Mouse (Mus musculus) liver, embryonic 16.5 days (tissue): ENCODE measurements around the gene Akr1c20. TPM values are rescaled to one million over a fixed set of nuclear protein-coding genes. Genes with fewer than 3 reads are reported as not detected.

ENCODE experiments used
- ATAC-seq: fragments of 200-750 bp; cut with Nextera tagmentation; 2 replicates; pipeline ENCODE4 v1.8.0; 2017; ENCODE audit warnings: low read depth, mild to moderate bottlenecking, moderate number of reproducible peaks, moderate library complexity
- H3K27ac ChIP-seq: fragments of 300-500 bp; sonication (generic); 2 replicates; pipeline ENCODE4 v1.5.1; 2014; ENCODE audit warnings: mild to moderate bottlenecking, low read length
- H3K27me3 ChIP-seq: fragments of 300-500 bp; sonication (generic); 2 replicates; pipeline ENCODE4 v1.6.1; 2014; ENCODE audit warnings: low read depth, low read length, mixed read lengths; ENCODE audit not compliant: control insufficient read depth, insufficient read depth
- H3K36me3 ChIP-seq: fragments of 300-500 bp; sonication (generic); 2 replicates; pipeline ENCODE4 v1.6.1; 2014; ENCODE audit warnings: mild to moderate bottlenecking; ENCODE audit not compliant: control insufficient read depth, insufficient read depth
- H3K4me1 ChIP-seq: fragments of 300-500 bp; sonication (generic); 2 replicates; pipeline ENCODE4 v1.6.1; 2014; ENCODE audit warnings: low read depth, low read length, mixed read lengths; ENCODE audit not compliant: control insufficient read depth
- H3K4me2 ChIP-seq: fragments of 300-500 bp; sonication (generic); 2 replicates; pipeline ENCODE4 v1.6.1; 2014; ENCODE audit warnings: low read depth, low read length, mixed read lengths
- H3K4me3 ChIP-seq: fragments of 300-500 bp; sonication (generic); 2 replicates; pipeline ENCODE4 v1.5.1; 2014; ENCODE audit warnings: low read depth, mild to moderate bottlenecking, low read length
- H3K9ac ChIP-seq: fragments of 300-500 bp; sonication (generic); 2 replicates; pipeline ENCODE4 v1.6.1; 2014; ENCODE audit warnings: low read depth, low read length
- H3K9me3 ChIP-seq: fragments of 300-500 bp; sonication (generic); replicated peaks from 2 replicates; pipeline ENCODE4 v1.6.1; 2016; ENCODE audit warnings: low read length; ENCODE audit not compliant: control insufficient read depth
- WGBS: fragments of 180-500 bp; shearing (Covaris S2); extraction: QIAGEN DNeasy Blood & Tissue Kit; methylation state at CpG from one replicate; pipeline ENCODE4 v1.1.7; 2014; ENCODE audit not compliant: insufficient replicate concordance; 5-methylcytosine and 5-hydroxymethylcytosine counted together
- polyA plus RNA-seq: library from polyadenylated mRNA; unstranded; fragments of >200 nt; fragmentation: Nextera tagmentation; extraction: Ambion mirVana; gene quantifications from 2 replicates; pipeline ENCODE4 v1.2.1, GENCODE M21; 2015

Akr1c20 gene
- 1.1 and 1.4 TPM in 2 replicates for polyA plus RNA-seq

DNA sequence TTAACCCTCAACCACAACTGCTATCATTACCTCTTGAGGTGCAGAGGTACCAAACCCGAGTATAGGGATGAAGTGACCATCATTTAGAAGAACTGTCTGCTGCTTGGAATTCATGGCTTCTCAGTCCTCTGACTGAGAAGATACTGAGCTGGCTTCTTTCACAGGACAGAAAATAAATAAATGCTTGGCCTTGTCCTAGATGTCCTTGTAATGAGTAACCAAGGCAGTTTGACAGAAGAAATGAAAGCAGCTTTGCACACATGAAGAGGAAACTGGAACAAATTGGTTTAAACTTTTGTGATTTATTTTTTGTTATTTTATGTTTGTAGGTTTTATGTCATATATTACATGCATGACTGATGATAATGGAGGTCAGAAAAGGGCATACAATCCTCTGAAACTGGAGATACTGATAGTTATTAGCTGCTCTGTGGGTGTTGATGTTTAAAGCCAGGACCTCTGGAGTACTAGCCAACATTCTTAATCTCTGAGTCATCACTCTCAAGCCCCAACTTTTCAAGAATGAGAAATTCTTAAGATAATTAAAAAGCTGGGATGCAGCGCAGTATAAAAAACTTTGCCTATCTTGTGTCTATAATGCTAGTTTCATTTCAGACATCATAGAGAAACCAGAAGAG, at the start of gene Akr1c20:
Gene Akr1c20 (minus strand): TSS at position 145 of the 638 bp plus-strand sequence.
- no peak for ATAC-seq
- no peaks in the 10 kb centered on the region; the same call in 1 of the 2 replicates for H3K9me3 ChIP-seq
- no peaks in the 10 kb centered on the region for H3K36me3 ChIP-seq
- no peak within 1 kb of the TSS for H3K4me2 ChIP-seq
- WGBS, result 57% methylated on average over 2 of the region's 2 CpGs
- no peak within 1 kb of the TSS for H3K4me3 ChIP-seq
- H3K4me1 ChIP-seq, result no peaks in the 10 kb centered on the region
- H3K9ac ChIP-seq, result no peak within 1 kb of the TSS
- no peak within 1 kb of the TSS for H3K27ac ChIP-seq
- H3K27me3 ChIP-seq, result no peaks in the 10 kb centered on the region

DNA sequence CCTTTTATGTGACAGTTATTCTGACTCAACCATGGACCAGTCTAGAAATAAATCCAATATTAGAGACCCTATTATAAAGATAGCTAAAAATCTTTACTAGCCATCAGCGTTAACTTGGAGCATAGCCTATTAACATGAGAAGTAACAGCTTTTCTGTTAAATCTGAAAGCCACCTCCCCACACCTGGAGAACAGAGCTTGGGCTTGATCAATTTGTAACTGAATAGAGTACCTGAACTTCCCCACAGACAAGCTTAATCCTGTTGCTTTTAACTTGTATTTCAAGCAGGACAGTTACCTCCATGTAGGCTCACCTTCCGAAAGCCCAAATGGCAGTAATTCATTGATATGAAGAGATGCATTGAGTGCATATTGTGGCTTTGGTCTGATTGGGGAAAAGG, 42.9 kb upstream of the Akr1c20 start:
- no peaks in the 10 kb centered on the region for H3K36me3 ChIP-seq
- no peak overlapping the region for H3K9ac ChIP-seq
- H3K27me3 ChIP-seq, result no peaks in the 10 kb centered on the region
- no peak overlapping the region for H3K4me3 ChIP-seq
- no peak for ATAC-seq
- H3K4me2 ChIP-seq, result no peak overlapping the region
- H3K9me3 ChIP-seq, result no peaks in the 10 kb centered on the region
- WGBS, result 59% methylated on average over 2 of the region's 2 CpGs
- no peaks in the 10 kb centered on the region for H3K4me1 ChIP-seq
- no peak overlapping the region for H3K27ac ChIP-seq

DNA sequence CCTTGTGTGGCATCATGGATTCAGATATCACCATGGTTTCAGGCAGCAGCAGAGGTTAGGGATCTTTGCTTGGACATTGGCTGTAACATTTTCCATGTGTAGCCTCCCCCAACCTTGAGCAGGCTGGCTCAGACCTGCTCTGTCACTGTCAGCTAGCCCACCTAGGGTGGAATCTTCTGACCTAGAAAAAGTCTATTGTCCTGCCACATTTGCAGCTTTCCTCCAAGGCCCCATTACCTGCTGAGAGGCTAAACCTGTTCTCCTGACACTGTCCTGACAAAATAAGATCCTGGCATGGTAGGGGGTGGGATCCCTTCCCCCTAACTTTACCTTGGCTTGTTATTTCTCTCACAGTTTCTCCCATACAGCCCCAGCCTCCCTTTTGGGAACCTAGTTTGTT, 37.4 kb upstream of the Akr1c20 start:
- ATAC-seq, result no peak

DNA sequence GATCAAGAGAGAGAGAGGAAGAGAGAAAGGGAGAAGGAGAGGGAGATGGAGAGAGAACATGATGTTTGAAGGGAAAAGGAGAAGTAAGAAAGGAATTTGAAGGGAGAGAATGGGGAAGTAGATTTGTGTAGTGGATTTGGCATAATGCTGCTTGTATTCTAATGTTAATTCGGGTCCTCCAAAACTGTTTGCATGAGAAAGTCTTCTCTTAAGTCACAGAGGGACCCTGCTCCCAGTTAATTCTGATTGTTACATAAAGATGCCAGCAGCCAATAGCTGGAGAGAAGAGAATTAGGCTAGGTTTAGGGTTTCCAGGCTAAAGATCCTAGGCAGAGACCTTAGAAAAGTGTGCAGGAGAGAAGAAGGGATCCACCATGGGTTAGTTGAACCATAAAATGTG, 36.0 kb upstream of the Akr1c20 start:
- Histone ChIP-seq H3K4me1 (no peaks in the 10 kb centered on the region), H3K27ac (no peak overlapping the region), H3K4me3 (no peak overlapping the region), H3K36me3 (no peaks in the 10 kb centered on the region), H3K9ac (no peak overlapping the region), H3K9me3 (no peaks in the 10 kb centered on the region), H3K27me3 (no peaks in the 10 kb centered on the region), H3K4me2 (no peak overlapping the region)
- ATAC-seq, result no peak
- WGBS, result 43% methylated on average over 1 of the region's 1 CpGs

More for the DNA sequence above, 37.4 kb upstream of the Akr1c20 start:
- H3K36me3 ChIP-seq, result no peaks in the 10 kb centered on the region
- H3K27me3 ChIP-seq, result no peaks in the 10 kb centered on the region
- no peak overlapping the region for H3K4me3 ChIP-seq
- no peak overlapping the region for H3K27ac ChIP-seq
- H3K9ac ChIP-seq, result no peak overlapping the region
- no peak overlapping the region for H3K4me2 ChIP-seq
- H3K9me3 ChIP-seq, result no peaks in the 10 kb centered on the region
- no peaks in the 10 kb centered on the region for H3K4me1 ChIP-seq

DNA sequence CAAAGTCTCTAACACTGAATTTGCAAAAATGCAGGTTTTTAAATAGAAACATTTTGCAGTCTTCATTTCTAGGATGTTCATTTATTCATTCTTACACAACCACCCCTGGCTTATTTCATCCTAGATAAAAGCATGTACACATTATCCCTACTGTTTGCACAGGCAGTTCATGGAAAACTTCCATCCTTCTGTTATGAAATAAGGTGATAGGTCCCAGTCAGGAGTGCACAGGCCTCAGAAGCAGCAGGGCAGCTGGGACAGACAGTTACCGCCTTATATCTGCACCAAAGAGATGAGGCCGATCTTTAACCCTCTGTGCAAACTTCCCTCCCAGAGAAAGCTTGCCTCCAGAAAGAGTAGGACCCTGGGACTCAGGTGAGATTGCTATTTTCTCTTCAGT, 8.3 kb downstream of the Akr1c20 start:
- Histone ChIP-seq H3K9ac (no peak overlapping the region), H3K4me2 (no peak overlapping the region), H3K4me1 (no peaks in the 10 kb centered on the region), H3K27ac (no peak overlapping the region), H3K4me3 (no peak overlapping the region), H3K27me3 (no peaks in the 10 kb centered on the region), H3K36me3 (no peaks in the 10 kb centered on the region), H3K9me3 (no peaks in the 10 kb centered on the region)
- 55% methylated on average over 2 of the region's 2 CpGs for whole genome bisulfite sequencing
- peak; percentile 64 for ATAC-seq

DNA sequence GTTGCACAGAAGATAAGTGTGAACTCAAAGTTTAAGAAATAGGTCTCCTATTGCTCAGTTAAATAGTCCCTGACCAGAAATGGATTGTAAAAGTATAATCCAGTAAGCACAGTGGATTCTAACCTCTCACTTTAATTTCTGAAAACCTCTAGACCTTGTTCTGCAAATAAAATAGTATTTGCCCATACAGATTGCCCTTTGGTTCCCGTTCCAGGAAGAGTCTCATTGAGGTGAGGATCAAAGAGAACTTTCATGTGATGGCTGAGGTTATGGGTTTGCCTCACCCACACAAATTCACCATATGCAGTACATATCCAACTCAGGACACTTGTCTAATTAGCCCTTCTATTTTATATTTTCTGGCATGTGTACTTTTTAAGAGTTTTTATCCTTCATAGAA, 55.2 kb downstream of the Akr1c20 start:
- Histone ChIP-seq H3K9me3 (no peaks in the 10 kb centered on the region), H3K27me3 (no peaks in the 10 kb centered on the region), H3K9ac (no peak overlapping the region), H3K4me3 (no peak overlapping the region), H3K36me3 (no peaks in the 10 kb centered on the region), H3K4me2 (no peak overlapping the region), H3K27ac (no peak overlapping the region), H3K4me1 (no peaks in the 10 kb centered on the region)
- ATAC-seq, result peak; percentile 45; the same call in 1 of the 2 replicates
- 34% methylated on average over 1 of the region's 1 CpGs for WGBS

DNA sequence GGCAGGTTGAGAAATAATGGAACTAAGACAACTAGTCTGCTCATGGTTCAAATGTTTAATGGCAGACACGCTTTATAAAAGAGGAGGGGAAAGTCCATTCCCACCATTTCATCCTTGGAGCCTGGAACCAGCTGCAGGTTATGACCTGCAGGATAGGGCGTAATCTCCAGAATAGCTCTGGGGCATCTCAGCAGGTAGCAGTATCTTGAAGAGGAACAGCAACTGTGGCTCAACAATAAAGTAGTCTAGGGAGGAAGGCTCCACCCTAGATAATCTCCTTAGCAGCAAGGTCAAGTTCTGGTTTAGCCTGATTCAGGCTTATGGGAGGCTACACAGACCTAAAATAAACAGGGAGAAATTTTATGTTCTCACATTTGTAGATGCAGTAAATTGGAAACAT, 57.5 kb downstream of the Akr1c20 start:
- ATAC-seq, result no peak
- Histone ChIP-seq H3K27ac (no peak overlapping the region), H3K36me3 (no peaks in the 10 kb centered on the region), H3K9ac (no peak overlapping the region), H3K27me3 (no peaks in the 10 kb centered on the region), H3K4me2 (no peak overlapping the region), H3K9me3 (no peaks in the 10 kb centered on the region), H3K4me1 (no peaks in the 10 kb centered on the region), H3K4me3 (no peak overlapping the region)
- WGBS, result 64% methylated on average over 2 of the region's 2 CpGs

Other genes starting within 250 kb of the Akr1c20 start
- gene Akr1c12, start 243.9 kb downstream of the Akr1c20 start, polyA plus RNA-seq, result 19.6 and 21.0 TPM in 2 replicates
- gene Akr1c6, start 89.0 kb downstream of the Akr1c20 start, polyA plus RNA-seq, result 4.5 and 5.7 TPM in 2 replicates
- 0.09 TPM in 1 of 2 replicates, not detected in the other for gene Akr1c21, start 50.7 kb upstream of the Akr1c20 start, polyA plus RNA-seq
- gene Akr1e1, start 85.8 kb upstream of the Akr1c20 start, polyA plus RNA-seq, result 17.8 and 20.0 TPM in 2 replicates